Mouse (Mus musculus) limb, embryonic 13.5 days (tissue): ENCODE measurements at regions not wholly inside any gene's neighbourhood (a gene's known extent, or its start where the extent isn't known, plus 50 kb on each side); places are given as distances from the start of the nearest gene placed in this dataset.

Source experiments
- ATAC-seq: fragments of 200-750 bp; cut with Nextera tagmentation; 2 replicates; pipeline ENCODE4 v1.8.0; 2017; ENCODE audit warnings: low read depth, moderate number of reproducible peaks, moderate TSS enrichment; ENCODE audit not compliant: low FRiP score
- H3K27ac ChIP-seq: fragments of 300-500 bp; sonication (generic); 2 replicates; pipeline ENCODE4 v1.5.1; 2015; ENCODE audit warnings: inconsistent platforms, mild to moderate bottlenecking, moderate library complexity
- H3K27me3 ChIP-seq: fragments of 300-500 bp; sonication (generic); 2 replicates; pipeline ENCODE4 v1.6.1; 2015; ENCODE audit warnings: mild to moderate bottlenecking, inconsistent platforms
- H3K36me3 ChIP-seq: fragments of 300-500 bp; sonication (generic); 2 replicates; pipeline ENCODE4 v1.6.1; 2015; ENCODE audit warnings: inconsistent platforms, mild to moderate bottlenecking, moderate library complexity
- H3K4me1 ChIP-seq: fragments of 300-500 bp; sonication (generic); 2 replicates; pipeline ENCODE4 v1.6.1; 2015; ENCODE audit warnings: inconsistent platforms
- H3K4me2 ChIP-seq: fragments of 300-500 bp; sonication (generic); replicated peaks from 2 replicates; pipeline ENCODE4 v1.6.1; 2015; ENCODE audit warnings: inconsistent platforms, mild to moderate bottlenecking, moderate library complexity
- H3K4me3 ChIP-seq: fragments of 300-500 bp; sonication (generic); 2 replicates; pipeline ENCODE4 v1.5.1; 2015; ENCODE audit warnings: moderate library complexity, mild to moderate bottlenecking, inconsistent platforms
- H3K9ac ChIP-seq: fragments of 300-500 bp; sonication (generic); 2 replicates; pipeline ENCODE4 v1.6.1; 2015; ENCODE audit warnings: mild to moderate bottlenecking, inconsistent platforms
- H3K9me3 ChIP-seq: fragments of 300-500 bp; sonication (generic); 2 replicates; pipeline ENCODE4 v1.6.1; 2016; ENCODE audit warnings: inconsistent platforms
- WGBS: fragments of 180-500 bp; shearing (Covaris S2); methylation state at CpG from one replicate; pipeline ENCODE4 v1.1.7; 2015; 5-methylcytosine and 5-hydroxymethylcytosine counted together

DNA sequence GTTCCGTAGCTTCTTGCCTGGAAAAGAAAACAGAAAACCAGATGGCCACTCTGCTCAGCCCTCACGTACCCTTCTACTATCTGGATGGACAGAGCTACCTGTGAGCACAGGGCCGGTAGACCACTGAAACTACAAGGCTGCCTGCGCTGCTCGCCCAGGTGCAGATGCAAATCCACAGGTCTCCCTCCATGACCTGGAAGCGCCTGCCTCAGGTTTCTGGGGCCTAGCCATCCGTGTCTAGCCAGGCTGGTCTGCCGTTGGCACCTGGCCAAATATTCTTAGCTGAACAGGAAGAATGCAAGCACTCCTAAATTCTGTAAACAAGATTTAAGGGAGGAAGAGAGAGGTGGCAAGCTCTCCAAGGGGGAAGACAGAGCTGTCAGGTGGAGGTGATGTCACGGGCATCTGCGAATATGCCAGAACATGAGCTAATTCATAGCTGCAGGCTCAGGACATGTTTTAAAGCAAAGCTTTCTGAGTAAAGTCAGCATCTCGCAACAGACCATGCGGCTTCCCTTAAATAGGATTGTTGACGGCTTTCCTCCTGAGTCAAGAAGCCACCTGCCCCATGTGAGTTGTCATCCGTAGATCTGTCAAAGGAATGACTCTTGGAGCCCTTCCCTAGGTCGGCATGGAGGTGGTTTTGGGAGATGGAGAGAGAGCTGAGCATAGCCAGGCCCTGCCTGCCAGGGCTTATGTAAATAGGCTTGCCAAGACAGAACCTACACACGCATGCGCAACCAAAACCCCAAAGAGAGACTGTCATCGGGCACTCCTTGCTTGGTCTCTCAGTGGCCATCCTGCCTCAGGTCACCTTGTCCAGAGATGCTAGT is 76.8 kb upstream of the Synm start:
- WGBS = 60% methylated on average over 18 of the region's 18 CpGs

DNA sequence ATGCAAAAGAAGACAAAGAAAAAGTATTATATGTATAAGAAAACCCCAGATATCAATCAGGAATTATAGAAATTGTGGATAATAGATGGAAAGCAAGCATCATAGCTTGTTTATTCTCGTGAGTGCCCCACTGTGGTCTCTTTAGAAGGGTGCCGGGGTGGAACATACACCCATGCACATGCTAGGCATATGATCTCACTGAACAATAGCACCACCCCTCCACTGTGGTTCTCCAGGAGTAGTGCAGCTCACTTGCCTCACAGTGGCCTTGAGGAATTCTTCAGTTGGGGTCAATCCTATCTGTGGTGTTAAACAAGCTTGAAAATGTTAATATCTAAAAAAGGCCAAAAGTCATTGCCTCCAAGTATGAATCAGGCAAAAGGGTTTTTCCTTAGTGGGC is 72.2 kb upstream of the Synm start:
- H3K36me3 ChIP-seq = no peaks in the 10 kb centered on the region
- no peaks in the 10 kb centered on the region for H3K27me3 ChIP-seq
- whole genome bisulfite sequencing = 83% methylated on average over 2 of the region's 2 CpGs
- H3K4me1 ChIP-seq = peaks cover 19% of the 10 kb centered on the region
- H3K9me3 ChIP-seq = peaks cover 14% of the 10 kb centered on the region
- ATAC-seq = no peak
- H3K4me2 ChIP-seq = no peak overlapping the region
- no peak overlapping the region for H3K27ac ChIP-seq
- no peak overlapping the region for H3K4me3 ChIP-seq
- H3K9ac ChIP-seq = no peak overlapping the region

More for the DNA sequence above, 76.8 kb upstream of the Synm start:
- Histone ChIP-seq H3K27me3 (no peaks in the 10 kb centered on the region), H3K4me3 (no peak overlapping the region), H3K36me3 (no peaks in the 10 kb centered on the region), H3K4me2 (no peak overlapping the region), H3K9ac (no peak overlapping the region), H3K27ac (no peak overlapping the region), H3K9me3 (peaks cover 14% of the 10 kb centered on the region), H3K4me1 (peaks cover 9% of the 10 kb centered on the region)
- ATAC-seq = no peak

DNA sequence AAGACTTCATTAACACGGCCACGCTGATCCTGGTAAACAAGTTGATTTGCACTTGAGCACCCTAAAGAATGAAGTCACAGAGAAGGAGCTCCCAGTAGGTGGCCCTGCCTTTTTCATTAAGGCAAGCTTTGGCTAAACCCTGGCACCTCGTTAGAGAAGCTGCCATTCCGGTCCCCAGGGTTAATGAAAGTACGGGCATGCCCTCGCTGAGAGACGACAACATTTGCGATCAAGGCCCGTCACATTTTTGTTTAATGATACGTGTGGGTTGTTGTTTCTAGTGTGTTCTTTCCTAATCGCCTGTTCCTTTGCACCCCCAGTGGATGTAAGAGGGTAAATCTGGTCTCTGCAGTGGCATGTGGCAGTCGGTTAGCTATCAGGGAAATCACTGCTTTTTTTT is 67.8 kb upstream of the Synm start:
- 15% methylated on average over 12 of the region's 12 CpGs for WGBS

DNA sequence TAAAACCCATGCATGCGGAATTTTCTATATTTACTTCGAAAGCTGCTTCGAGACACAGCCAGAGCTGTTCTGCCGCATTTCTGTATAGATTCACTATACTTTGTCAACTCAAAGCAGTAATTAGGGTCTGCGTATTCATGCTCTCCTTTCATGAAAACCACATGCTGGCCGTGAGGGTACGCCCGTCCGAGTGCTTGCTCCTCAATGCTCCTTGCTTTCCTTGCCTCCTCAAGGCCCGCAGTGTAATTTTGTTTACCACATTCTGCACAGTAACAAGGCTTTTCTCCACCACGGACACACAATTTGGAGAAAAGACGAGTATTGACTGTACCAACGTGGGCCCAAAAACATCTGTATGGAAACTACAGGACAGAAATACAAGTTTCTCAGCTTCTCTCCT is 67.4 kb upstream of the Synm start:
- no peak for ATAC-seq
- no peaks in the 10 kb centered on the region for H3K9me3 ChIP-seq
- peaks cover 35% of the 10 kb centered on the region for H3K4me1 ChIP-seq
- no peak overlapping the region for H3K4me3 ChIP-seq
- 34% methylated on average over 13 of the region's 13 CpGs for WGBS
- H3K27ac ChIP-seq = no peak overlapping the region
- no peak overlapping the region for H3K9ac ChIP-seq
- H3K27me3 ChIP-seq = no peaks in the 10 kb centered on the region
- H3K36me3 ChIP-seq = no peaks in the 10 kb centered on the region
- H3K4me2 ChIP-seq = peak overlapping the region; percentile 27; the same call in 1 of the 2 replicates

More for the DNA sequence above, 67.8 kb upstream of the Synm start:
- H3K27ac ChIP-seq = no peak overlapping the region
- no peaks in the 10 kb centered on the region for H3K36me3 ChIP-seq
- H3K9me3 ChIP-seq = peaks cover 2% of the 10 kb centered on the region; the same call in 1 of the 2 replicates
- no peak for ATAC-seq
- H3K4me2 ChIP-seq = no peak overlapping the region
- H3K4me1 ChIP-seq = peaks cover 35% of the 10 kb centered on the region
- H3K27me3 ChIP-seq = no peaks in the 10 kb centered on the region
- H3K4me3 ChIP-seq = no peak overlapping the region
- H3K9ac ChIP-seq = no peak overlapping the region

DNA sequence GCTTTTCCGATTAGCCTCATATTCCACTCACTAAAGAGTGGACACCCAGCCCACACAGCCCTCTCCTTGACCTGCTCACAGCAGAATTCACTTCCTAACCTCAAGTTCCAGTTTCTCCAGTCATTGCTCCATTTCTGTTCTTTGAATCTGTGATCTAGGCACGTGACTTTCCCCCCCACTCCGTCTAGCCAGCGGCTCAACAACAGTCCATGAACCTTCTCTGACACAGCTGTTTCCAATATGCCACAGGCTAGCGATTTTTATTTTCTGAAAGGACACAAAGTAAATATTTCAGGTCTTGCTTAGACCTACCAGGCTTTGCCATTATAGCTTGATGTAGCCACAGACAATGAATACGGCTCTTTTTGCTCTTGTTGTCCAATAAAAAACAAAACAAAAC is 66.8 kb upstream of the Synm start:
- Histone ChIP-seq H3K4me2 (peak overlapping the region; percentile 27), H3K27ac (no peak overlapping the region; the same call in 1 of the 2 replicates), H3K27me3 (no peaks in the 10 kb centered on the region), H3K4me3 (no peak overlapping the region), H3K36me3 (no peaks in the 10 kb centered on the region), H3K4me1 (peaks cover 35% of the 10 kb centered on the region), H3K9me3 (no peaks in the 10 kb centered on the region), H3K9ac (no peak overlapping the region)
- WGBS = 29% methylated on average over 6 of the region's 6 CpGs
- ATAC-seq = peak; percentile 31

DNA sequence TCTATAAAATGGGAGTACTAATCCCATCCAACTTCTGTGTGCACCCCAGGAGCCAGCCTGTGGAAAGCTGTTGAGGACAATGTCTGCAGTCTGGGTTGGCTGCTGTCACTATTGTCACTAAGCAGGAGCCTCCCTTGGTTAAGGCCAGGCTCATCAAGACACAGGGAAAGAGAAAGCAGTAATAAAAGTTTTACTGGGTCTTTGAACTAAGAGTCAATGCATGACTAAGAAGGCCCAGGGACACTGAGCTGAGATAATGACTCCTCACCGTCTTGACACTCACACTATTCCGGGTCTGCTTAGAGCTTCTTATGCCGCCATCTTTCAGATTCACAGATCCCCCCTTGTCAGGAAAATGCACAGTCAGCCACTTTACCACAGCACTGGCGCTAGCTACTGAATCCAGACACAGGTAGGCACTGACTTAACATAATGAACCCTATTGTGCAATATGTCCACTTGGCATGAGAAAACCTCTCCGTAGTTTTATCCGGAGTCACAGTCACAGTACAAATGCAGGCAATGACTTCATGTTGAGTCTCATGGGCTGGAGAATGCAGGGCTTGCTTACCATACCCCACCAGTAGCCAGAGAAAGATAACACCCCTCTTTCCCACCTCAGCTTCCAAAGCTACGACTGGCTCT is 66.2 kb upstream of the Synm start:
- Histone ChIP-seq H3K9me3 (no peaks in the 10 kb centered on the region), H3K9ac (no peak overlapping the region), H3K27me3 (no peaks in the 10 kb centered on the region), H3K4me3 (no peak overlapping the region), H3K36me3 (no peaks in the 10 kb centered on the region), H3K4me1 (peaks cover 35% of the 10 kb centered on the region), H3K4me2 (no peak overlapping the region), H3K27ac (no peak overlapping the region; the same call in 1 of the 2 replicates)
- WGBS = 57% methylated on average over 7 of the region's 7 CpGs
- ATAC-seq = 0 out of 2 replicates have a peak, but pooled peaks have one; percentile 32

- peaks cover 35% of the 10 kb centered on the region for H3K4me1 ChIP-seq
- WGBS = 41% methylated on average over 8 of the region's 8 CpGs
Observed at GRCm38 (mm10) chr7:67823943-67824645, 64.6 kb upstream of the Synm start.

DNA sequence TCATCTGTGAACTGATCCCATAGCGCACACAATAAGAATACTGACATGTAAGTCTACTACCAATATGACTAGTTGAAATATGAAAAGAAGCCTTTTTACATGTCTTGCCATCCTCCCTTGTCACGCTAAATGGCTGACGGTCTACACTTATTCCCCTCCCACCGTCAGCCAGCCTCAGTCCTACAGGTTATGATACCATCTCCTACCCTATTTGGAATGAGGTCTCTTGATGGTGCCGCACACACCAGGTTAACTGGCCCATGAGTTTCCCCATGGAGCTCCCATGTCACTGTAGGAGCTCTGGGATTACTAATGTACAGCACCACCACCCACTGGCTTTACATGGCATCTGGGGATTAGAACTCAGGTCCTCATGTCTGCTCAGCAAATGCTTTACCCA is 60.0 kb upstream of the Synm start:
- Histone ChIP-seq H3K27me3 (no peaks in the 10 kb centered on the region), H3K4me3 (no peak overlapping the region), H3K4me1 (peaks cover 5% of the 10 kb centered on the region), H3K4me2 (no peak overlapping the region), H3K9me3 (no peaks in the 10 kb centered on the region), H3K36me3 (no peaks in the 10 kb centered on the region), H3K9ac (no peak overlapping the region), H3K27ac (no peak overlapping the region)
- 92% methylated on average over 5 of the region's 5 CpGs for WGBS
- no peak for ATAC-seq

More at GRCm38 (mm10) chr7:67823943-67824645, 64.6 kb upstream of the Synm start:
- H3K4me2 ChIP-seq = no peak overlapping the region
- H3K27ac ChIP-seq = no peak overlapping the region
- no peak for ATAC-seq
- no peaks in the 10 kb centered on the region for H3K9me3 ChIP-seq
- H3K4me3 ChIP-seq = no peak overlapping the region
- H3K36me3 ChIP-seq = no peaks in the 10 kb centered on the region
- no peaks in the 10 kb centered on the region for H3K27me3 ChIP-seq
- H3K9ac ChIP-seq = no peak overlapping the region

GRCm38 (mm10) chr7:67817556-67817955 is 58.0 kb upstream of the Synm start:
- no peak overlapping the region for H3K27ac ChIP-seq
- H3K4me1 ChIP-seq = 0 out of 2 replicates have a peak, but pooled peaks cover 3% of the 10 kb centered on the region
- H3K9me3 ChIP-seq = no peaks in the 10 kb centered on the region
- no peaks in the 10 kb centered on the region for H3K27me3 ChIP-seq
- ATAC-seq = no peak
- no peak overlapping the region for H3K4me2 ChIP-seq
- WGBS = 92% methylated on average over 6 of the region's 6 CpGs
- H3K4me3 ChIP-seq = no peak overlapping the region
- no peak overlapping the region for H3K9ac ChIP-seq
- no peaks in the 10 kb centered on the region for H3K36me3 ChIP-seq

- H3K27me3 ChIP-seq = no peaks in the 10 kb centered on the region
- ATAC-seq = no peak
- no peak overlapping the region for H3K4me2 ChIP-seq
- WGBS = 53% methylated on average over 9 of the region's 9 CpGs
- H3K36me3 ChIP-seq = no peaks in the 10 kb centered on the region
- H3K4me3 ChIP-seq = no peak overlapping the region
- no peaks in the 10 kb centered on the region for H3K9me3 ChIP-seq
- 0 out of 2 replicates have a peak, but pooled peaks cover 3% of the 10 kb centered on the region for H3K4me1 ChIP-seq
- H3K9ac ChIP-seq = no peak overlapping the region
- H3K27ac ChIP-seq = no peak overlapping the region
Observed at GRCm38 (mm10) chr7:67814861-67815260, 55.3 kb upstream of the Synm start.
